Mouse (Mus musculus): ENCODE results near the gene Tmem235. TPM values are rescaled to one million over a fixed set of nuclear protein-coding genes. Genes with fewer than 3 reads are reported as not detected.

Tmem235 gene
- polyA plus RNA-seq, 1 experiment from 2014 or later, result 0.06 TPM

DNA sequence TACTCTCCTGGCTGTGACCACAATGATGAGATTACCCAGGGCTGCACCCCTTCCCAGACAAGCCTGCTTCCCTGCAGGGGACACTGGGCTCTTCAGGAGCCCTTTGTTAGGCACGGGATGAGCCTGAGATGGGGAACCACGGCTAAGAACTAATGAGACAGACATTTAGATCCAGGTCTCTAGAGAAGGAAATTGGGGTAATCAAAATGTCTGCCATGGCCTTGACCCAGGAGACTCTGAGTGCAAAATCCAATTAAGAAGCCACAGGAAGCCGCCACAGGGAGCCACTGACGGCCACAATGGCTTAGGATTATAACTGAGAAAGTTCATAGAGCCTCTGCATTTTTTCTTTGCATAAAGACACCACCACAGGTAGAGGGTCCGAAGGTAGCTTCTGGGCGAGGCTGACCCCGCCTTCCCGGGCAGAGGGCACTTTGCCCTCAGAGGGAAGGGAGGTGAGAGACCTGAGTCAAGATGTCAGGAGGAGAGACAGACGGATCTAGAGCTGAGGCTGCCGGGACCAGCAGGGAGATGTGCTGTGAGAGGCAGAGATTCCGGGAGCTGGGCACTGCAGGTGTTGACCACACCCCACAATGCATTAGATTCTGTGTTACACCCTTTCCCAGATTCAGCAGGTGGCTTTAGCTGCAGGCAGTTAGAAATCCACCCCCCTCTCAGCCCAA is 2.8 kb downstream of the Tmem235 start:
- TF ChIP-seq CTCF (IDR thresholded peaks at IDR 0.05), result no peak
- DNase-seq (ENCODE audit: low read depth, low spot score), result no peak
- POLR2A ChIA-PET, result no interaction called here
- in situ Hi-C loops (cut with MboI; ENCODE audit: low pct_unique_long_range_greater_than_20kb), result no loop called here
- CTCF ChIA-PET, result no interaction called here
- H3K27me3 ChIP-seq, result no peaks in the 10 kb centered on the region
- ATAC-seq, result no peak

DNA sequence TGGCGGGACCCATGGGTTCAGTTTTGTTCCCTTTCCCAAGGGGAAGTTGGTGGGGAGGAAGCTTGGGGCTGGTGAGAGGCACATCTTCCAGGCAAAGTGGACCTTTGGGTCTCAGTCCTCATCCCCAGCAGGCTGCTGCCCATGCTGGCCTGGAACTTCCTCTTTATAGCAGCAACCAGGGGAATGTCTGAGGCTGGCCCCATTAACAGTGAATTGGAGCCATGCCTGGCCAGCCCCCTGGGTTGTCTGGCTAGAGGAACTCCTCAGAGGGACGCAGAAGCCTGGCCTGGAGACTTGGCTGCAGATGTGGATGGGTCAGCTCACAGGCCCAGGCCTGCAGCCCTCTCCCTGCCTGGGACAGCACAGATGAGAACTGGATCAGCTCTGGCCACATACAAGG is 4.3 kb downstream of the Tmem235 start:
- no peak for ATAC-seq
- H3K27me3 ChIP-seq, result no peaks in the 10 kb centered on the region
- DNase-seq (ENCODE audit: low read depth, low spot score), result no peak
- in situ Hi-C loops (cut with MboI; ENCODE audit: low pct_unique_long_range_greater_than_20kb), result loop anchor here (5.0 kb wide), 1 partner anchor 352 kb away; no protein-coding TSS in a partner anchor
- ChIA-PET CTCF (interaction anchor here (0.8 to 1.7 kb wide), 4 partner anchors 10 to 239 kb away, joined by 3 to 4 read pairs (median 3); no protein-coding TSS in a partner anchor), POLR2A (no interaction called here)
- TF ChIP-seq CTCF (IDR thresholded peaks at IDR 0.05), result no peak

DNA sequence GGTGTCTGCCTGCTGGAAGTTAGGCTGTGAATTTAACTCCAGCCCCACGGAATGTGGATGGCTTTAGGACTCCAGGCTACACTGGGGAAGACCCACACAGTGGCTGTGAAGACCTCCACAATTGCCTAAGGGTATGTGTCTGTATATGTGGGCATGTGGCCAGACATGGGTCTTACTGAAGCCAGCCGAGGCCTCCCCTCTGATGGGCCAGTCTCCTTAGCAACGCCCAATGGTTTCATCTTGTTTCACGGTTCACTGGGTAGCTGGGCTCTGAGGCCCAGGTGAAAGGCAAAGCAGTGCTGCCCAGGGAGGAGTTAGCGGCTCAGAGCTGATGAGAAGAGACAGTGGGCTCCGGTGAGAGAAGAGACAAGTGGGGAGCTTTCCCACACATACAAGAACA is 5.4 kb downstream of the Tmem235 start:
- DNase-seq (ENCODE audit: low read depth, low spot score), result no peak
- TF ChIP-seq CTCF (IDR thresholded peaks at IDR 0.05), result no peak
- ChIA-PET POLR2A (no interaction called here), CTCF (interaction anchor here (1.3 to 1.7 kb wide), 2 partner anchors 8 to 235 kb away, joined by 3 read pairs; no protein-coding TSS in a partner anchor)
- in situ Hi-C loops (cut with MboI; ENCODE audit: low pct_unique_long_range_greater_than_20kb), result loop anchor here (5.0 kb wide), 1 partner anchor 351 kb away; no protein-coding TSS in a partner anchor
- no peak for ATAC-seq
- no peaks in the 10 kb centered on the region for H3K27me3 ChIP-seq

DNA sequence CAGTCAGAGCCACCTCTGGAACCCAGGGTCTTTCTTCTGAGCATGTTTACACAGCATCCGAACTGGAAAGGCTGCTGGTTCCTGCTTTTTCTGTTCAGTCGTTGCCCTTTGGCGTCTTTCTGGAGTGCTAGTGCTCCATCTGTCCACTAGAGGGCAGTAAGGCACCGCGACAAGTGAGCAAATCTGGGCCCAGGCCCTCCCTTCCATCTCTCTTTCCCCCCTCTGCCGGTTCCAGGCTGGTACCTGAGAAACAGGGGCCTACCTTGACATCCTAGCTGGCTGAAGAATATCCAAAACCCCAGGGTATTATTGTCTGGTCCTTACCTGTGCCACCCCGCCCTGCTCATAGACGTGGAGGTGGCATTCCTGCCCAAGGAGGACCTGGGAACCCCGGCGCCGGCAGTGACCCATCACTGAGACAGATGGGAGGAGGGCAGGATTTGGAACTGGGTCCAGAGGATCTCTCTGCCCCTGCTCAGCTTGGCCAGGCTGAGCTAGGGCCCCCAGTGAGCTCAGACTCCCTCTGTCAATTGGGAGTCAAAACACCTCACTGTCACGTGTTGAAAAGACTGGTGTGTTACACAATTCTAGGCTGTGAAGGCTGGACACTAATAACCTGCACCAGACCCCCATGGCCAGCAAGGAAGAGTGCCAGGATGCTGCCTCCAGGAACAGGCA is 10.3 kb downstream of the Tmem235 start:
- DNase-seq (ENCODE audit: low read depth, low spot score), result no peak
- in situ Hi-C loops (cut with MboI; ENCODE audit: low pct_unique_long_range_greater_than_20kb), result loop anchor here (5.0 kb wide), 1 partner anchor 231 kb away; no protein-coding TSS in a partner anchor
- ChIA-PET POLR2A (no interaction called here), CTCF (interaction anchor here (0.7 to 1.5 kb wide), 7 partner anchors 10 to 233 kb away, joined by 3 to 5 read pairs (median 3); no protein-coding TSS in a partner anchor)
- no peaks in the 10 kb centered on the region for H3K27me3 ChIP-seq
- no peak for ATAC-seq
- TF ChIP-seq CTCF (IDR thresholded peaks at IDR 0.05), result no peak

DNA sequence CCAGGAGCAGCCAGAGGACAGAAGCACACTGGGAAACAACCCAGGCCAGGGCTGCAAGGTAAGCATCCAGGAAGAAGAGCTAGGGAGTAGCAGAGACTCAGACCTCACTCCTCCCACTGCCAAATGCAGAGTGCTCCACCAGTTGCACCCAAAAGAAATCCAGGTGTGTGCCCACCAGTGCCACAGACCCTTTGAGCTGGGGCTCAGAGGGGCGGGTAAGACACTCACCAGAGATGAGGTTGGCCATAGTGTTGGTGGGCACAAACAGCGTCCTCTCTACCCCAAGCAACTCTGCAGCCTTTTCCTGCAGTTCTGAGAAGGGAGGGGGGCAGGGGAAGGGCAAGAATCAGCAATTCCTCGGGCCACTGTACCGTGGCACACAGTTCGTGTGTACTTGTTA is 10.8 kb downstream of the Tmem235 start:
- in situ Hi-C loops (cut with MboI; ENCODE audit: low pct_unique_long_range_greater_than_20kb), result loop anchor here (5.0 kb wide), 1 partner anchor 231 kb away; no protein-coding TSS in a partner anchor
- CTCF ChIA-PET, result interaction anchor here (1.0 to 1.5 kb wide), 6 partner anchors 10 to 232 kb away, joined by 3 to 5 read pairs (median 3); partner anchors contain the start of gene Socs3
- no peaks in the 10 kb centered on the region for H3K27me3 ChIP-seq
- ATAC-seq (no peak), DNase-seq (ENCODE audit: low read depth, low spot score) (no peak)
- POLR2A ChIA-PET, result no interaction called here
- no peak for TF ChIP-seq CTCF (IDR thresholded peaks at IDR 0.05)

DNA sequence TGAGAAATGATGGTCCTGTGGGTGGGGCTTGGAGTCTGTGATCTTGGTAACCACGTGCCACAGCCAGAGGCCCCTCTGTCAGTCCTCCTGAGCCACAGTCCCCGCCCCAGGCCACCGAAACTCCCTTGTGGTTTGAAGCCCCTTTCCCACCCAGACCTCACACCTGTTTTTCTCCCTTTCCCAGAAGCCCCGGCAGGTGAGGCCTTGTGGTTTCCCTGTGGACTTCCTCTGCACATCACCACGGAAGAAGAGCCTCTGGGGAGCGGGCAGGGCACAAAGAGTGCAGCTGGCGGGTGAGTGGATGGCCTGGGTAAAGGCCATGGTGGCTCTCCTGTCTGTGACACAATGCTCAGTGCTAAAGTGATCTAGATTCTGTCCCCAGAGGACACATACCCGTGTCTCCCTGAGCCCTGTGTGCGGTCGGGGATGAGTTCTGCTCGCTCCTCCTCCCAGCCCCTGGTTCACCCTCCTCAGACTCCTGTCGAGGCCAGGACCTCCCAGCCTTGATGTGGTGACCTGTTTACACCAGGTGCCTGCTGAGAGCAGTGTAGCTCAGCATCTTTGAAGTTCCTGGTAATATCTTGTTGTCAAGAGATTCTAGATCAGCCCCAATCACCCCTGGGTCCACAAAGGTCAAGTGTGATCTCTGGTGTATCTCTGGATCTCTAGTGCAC is 11.5 kb downstream of the Tmem235 start:
- in situ Hi-C loops (cut with MboI; ENCODE audit: low pct_unique_long_range_greater_than_20kb), result loop anchor here (5.0 kb wide), 1 partner anchor 230 kb away; no protein-coding TSS in a partner anchor
- DNase-seq (ENCODE audit: low read depth, low spot score) (no peak), ATAC-seq (no peak)
- ChIA-PET POLR2A (no interaction called here), CTCF (interaction anchor here (1.3 to 1.5 kb wide), 3 partner anchors 98 to 231 kb away, joined by 3 to 4 read pairs (median 3); partner anchors contain the start of gene Socs3)
- no peaks in the 10 kb centered on the region for H3K27me3 ChIP-seq
- no peak for TF ChIP-seq CTCF (IDR thresholded peaks at IDR 0.05)

DNA sequence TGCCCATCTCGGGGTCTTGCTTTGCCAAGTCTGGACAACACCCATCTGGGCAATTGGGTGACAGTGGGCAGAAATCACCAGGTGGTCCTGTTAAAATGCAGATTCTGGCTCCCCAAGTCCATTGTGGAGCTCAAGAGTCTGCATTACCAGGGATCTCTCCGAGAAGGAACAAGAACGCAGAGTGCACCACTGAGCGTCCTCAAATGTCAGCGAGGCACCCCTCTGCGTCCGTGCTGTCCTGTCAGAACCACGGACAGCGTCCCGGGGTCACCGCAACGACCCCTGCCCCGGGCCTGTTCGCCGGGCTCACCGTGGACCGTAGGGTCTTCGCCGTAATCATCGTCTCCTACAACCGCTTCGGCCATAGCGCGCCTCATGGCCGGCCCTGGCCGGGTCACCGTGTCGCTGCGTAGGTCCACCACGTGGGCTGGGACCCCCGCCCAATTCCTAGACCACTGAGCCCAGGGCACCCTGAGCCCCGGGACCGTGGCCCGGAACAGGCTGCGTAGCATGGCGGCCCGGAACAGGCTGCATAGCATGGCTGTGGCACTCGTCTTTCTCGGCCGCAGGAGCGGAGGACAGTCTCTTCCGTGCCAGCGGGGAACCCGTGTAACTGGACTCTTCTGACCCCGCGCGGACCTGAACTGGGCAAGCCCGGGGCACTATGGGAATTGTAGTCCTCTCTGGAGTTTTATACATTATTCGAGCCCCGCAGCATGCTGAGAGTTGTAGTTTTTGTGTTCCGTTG is 12.5 kb downstream of the Tmem235 start, which contains the start of gene Tha1:
TSS of gene Tha1 (minus strand) at position 621 of the 748 bp plus-strand sequence.
- no peak for TF ChIP-seq CTCF (IDR thresholded peaks at IDR 0.05)
- no peak for DNase-seq (ENCODE audit: low read depth, low spot score)

DNA sequence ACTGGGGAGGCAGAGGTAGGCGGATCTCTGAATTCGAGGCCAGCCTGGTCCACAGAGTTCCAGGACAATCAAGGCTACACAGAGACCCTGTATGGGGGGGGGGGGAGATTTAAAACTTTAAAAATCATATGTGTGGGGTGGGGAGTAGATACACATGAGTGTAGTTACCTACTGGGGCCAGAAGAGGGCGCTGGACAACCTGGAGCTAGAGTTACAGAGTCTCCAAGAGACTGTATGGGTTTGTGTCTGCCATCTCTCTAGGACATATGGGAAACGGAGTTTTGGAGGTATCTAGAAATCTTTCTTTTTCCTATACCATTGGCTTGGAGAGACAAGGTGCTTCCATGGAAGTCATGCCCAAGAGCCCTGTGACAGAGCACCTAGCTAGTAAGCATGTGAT is 13.9 kb downstream of the Tmem235 start:
- DNase-seq (ENCODE audit: low read depth, low spot score), result no peak
- no peak for TF ChIP-seq CTCF (IDR thresholded peaks at IDR 0.05)
- ChIA-PET POLR2A (interaction anchor here (0.6 kb wide), 2 partner anchors 9 to 533 kb away, joined by 3 read pairs; no protein-coding TSS in a partner anchor), CTCF (interaction anchor here (0.6 to 1.9 kb wide), 4 partner anchors 9 to 230 kb away, joined by 3 to 4 read pairs (median 4); no protein-coding TSS in a partner anchor)
- in situ Hi-C loops (cut with MboI; ENCODE audit: low pct_unique_long_range_greater_than_20kb), result loop anchor here (5.0 kb wide), 1 partner anchor 228 kb away; no protein-coding TSS in a partner anchor
- no peak for ATAC-seq
- no peaks in the 10 kb centered on the region for H3K27me3 ChIP-seq

More for the DNA sequence above, 12.5 kb downstream of the Tmem235 start, which contains the start of gene Tha1:
- POLR2A ChIA-PET, result no interaction called here
- no peaks in the 10 kb centered on the region for H3K27me3 ChIP-seq
- in situ Hi-C loops (cut with MboI; ENCODE audit: low pct_unique_long_range_greater_than_20kb), result loop anchor here (5.0 kb wide), 1 partner anchor 229 kb away; no protein-coding TSS in a partner anchor
- peak; percentile 53 for ATAC-seq
- CTCF ChIA-PET, result interaction anchor here (1.3 to 1.9 kb wide), 2 partner anchors 97 to 231 kb away, joined by 4 read pairs; partner anchors contain the start of gene Socs3

DNA sequence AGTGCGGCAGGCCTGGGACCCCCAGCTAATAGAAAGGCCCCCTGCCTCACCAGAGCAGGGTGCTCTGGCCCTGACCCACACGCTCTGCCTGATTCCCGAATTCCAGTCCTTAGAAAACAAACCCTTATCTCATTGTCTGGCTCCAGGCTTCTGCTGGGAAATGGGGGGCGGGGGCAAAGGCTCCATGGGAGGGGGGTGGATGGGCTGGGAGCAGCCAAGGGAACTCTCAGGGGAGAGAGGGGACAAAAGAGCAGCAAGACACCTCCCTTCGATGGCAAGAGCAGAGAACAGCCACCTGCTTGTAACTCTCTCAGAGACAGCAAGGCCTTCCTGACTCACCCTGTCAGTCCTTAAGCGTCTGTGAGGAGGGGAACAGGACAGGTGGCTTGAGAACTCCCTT is 15.1 kb downstream of the Tmem235 start:
- POLR2A ChIA-PET, result no interaction called here
- in situ Hi-C loops (cut with MboI; ENCODE audit: low pct_unique_long_range_greater_than_20kb), result no loop called here
- DNase-seq (ENCODE audit: low read depth, low spot score) (no peak), ATAC-seq (no peak)
- CTCF ChIA-PET, result no interaction called here
- H3K27me3 ChIP-seq, result no peaks in the 10 kb centered on the region
- TF ChIP-seq CTCF (IDR thresholded peaks at IDR 0.05), result no peak
